Mouse (Mus musculus): ENCODE data around the gene Kcnj16.

DNA sequence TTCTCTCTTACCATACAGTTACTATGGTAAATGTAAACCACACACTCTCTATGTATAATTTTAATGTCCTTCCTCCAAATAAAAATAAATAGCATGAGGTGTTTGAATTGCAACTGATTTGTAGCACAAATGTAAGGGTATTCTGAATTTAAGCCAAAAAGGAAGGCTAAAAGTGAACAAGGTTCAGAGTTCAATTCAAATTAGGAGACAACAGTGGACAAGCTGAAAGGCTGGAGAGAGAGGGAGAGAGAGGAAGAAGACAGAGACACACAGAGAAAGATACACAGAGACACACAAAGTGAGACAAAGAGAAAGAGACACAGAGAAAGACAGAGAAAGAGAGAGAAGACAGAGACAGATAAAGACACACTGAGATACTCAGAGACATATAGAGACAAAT, 1.1 kb downstream of the Kcnj16 start:
- TF ChIP-seq GATA1 (IDR thresholded peaks at IDR 0.05; ENCODE audit: borderline replicate concordance, low read length) (no peak), FLI1 (IDR thresholded peaks at IDR 0.05; ENCODE audit: low read length) (no peak)
